Mouse (Mus musculus) G1E-ER4 (cell line): ENCODE measurements around the gene BC049352. TPM values are rescaled to one million over a fixed set of nuclear protein-coding genes. Genes with fewer than 3 reads are reported as not detected.

Source experiments
- GATA1 ChIP-seq: IDR thresholded peaks from one replicate; pipeline ENCODE4 v1.8.0; 2012; ENCODE audit warnings: low read length, inconsistent platforms
- polyA plus RNA-seq: library from polyadenylated mRNA; stranded (reverse); fragments of >175 nt; gene quantifications from 2 replicates; pipeline ENCODE4 v1.2.3, GENCODE M21; 2012

BC049352 gene
- polyA plus RNA-seq, 1 experiment = not detected

DNA sequence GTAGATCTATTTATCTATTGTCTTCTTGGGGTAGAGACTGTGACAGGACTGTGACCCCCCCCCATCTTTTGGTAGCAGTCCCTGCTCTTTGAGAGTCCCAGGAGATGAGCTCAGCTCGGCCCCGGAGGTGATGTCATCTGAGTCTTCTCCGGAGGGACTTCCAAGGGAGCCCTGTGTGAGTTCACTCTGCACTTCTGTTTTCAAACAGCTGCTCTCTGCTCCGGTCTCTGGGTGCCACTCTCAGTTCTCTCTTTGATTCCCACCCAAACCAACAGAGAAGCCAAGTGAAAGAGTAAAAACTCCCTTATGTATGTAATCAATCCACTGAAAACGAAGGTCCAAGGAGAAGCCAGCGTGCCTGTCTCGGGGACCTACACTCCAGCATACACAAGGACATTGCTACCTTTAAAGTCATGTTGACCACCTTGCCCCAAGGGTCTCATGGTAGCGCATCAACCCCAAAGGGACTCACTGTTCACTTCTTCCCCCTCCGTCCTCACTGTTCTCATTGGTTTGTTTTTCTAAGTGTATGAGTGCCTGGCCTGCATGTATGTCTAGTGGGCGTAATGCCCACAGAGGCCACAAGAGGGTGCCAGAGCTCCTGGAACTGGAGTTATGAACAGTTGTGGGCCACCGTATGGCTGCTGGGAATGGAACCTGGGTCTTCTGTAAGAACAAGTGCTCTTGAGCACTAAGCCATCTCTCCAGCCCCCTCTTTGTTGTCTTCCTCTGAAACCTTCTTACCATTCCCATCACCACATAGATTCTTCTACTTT, 117.6 kb downstream of the BC049352 start:
- TF ChIP-seq GATA1 = no peak

Other genes with a start within 250 kb of the BC049352 start
- 1.8 and 2.0 TPM in 2 replicates for gene Ube4a, start 216.4 kb upstream of the BC049352 start, polyA plus RNA-seq
- gene Cd3g, start 201.6 kb upstream of the BC049352 start, polyA plus RNA-seq = 0.05 and 0.15 TPM in 2 replicates
- gene Cd3d, start 200.2 kb upstream of the BC049352 start, polyA plus RNA-seq = not detected in 2 replicates
- gene Cd3e, start 172.4 kb upstream of the BC049352 start, polyA plus RNA-seq = not detected in 2 replicates
- not detected in 2 replicates for gene Mpzl2, start 142.2 kb upstream of the BC049352 start, polyA plus RNA-seq
- 0.02 and 0.08 TPM in 2 replicates for gene Mpzl3, start 126.8 kb upstream of the BC049352 start, polyA plus RNA-seq
- not detected in 2 replicates for gene Jaml, start 102.8 kb upstream of the BC049352 start, polyA plus RNA-seq
- not detected in 2 replicates for gene Scn2b, start 64.2 kb upstream of the BC049352 start, polyA plus RNA-seq
- not detected in 2 replicates for gene Scn4b, start 43.6 kb upstream of the BC049352 start, polyA plus RNA-seq
- gene Tmprss4, start 22.1 kb downstream of the BC049352 start, polyA plus RNA-seq = not detected in 2 replicates
- gene Il10ra, start 87.1 kb downstream of the BC049352 start, polyA plus RNA-seq = not detected in 2 replicates
- gene Tmprss13, start 137.1 kb downstream of the BC049352 start, polyA plus RNA-seq = not detected in 2 replicates
- gene Fxyd6, start 188.2 kb downstream of the BC049352 start, polyA plus RNA-seq = not detected in 2 replicates
- gene Fxyd2, start 217.7 kb downstream of the BC049352 start, polyA plus RNA-seq = not detected in 2 replicates
- gene Dscaml1, start 244.6 kb downstream of the BC049352 start, polyA plus RNA-seq = not detected in 2 replicates